Mouse (Mus musculus) heart, adult 9 months (tissue): ENCODE results near the gene Bmp3.

Experiments used
- DNase-seq, 2 experiments: peaks; one replicate each; pipeline ENCODE4 v3.0.0; 2022; ENCODE audit warnings: low spot score in 2 of 2

Bmp3 gene

GRCm38 (mm10) chr5:98854264-98854626 is at the start of gene Bmp3:
Gene Bmp3, plus strand, starts transcription at chr5:98854415.
- no peak for DNase-seq

- no peak for DNase-seq
These were observed 49.5 kb upstream of the Bmp3 start for GRCm38 (mm10) chr5:98804761-98805160.

GRCm38 (mm10) chr5:98806492-98806891 is 47.7 kb upstream of the Bmp3 start:
- no peak for DNase-seq

DNA sequence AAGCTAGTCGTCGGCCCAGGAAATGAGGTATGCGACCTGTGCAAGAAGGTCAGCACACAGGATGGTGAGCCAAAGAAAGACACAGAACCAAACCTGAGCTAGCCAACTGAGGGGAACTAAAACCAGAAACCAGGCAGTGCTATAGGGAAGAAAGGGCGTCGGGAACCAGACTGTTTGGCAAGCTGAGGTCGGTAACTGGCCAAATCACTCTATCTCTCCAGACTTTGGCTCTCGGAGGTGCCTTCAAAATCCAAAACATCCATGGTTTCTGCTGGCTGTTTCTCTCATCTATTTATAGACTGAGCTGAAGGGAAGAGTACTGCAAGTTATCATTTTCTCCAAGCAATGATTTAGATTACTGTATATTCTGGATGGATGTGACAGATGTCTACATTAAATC is 47.2 kb upstream of the Bmp3 start:
- no peak for DNase-seq

DNA sequence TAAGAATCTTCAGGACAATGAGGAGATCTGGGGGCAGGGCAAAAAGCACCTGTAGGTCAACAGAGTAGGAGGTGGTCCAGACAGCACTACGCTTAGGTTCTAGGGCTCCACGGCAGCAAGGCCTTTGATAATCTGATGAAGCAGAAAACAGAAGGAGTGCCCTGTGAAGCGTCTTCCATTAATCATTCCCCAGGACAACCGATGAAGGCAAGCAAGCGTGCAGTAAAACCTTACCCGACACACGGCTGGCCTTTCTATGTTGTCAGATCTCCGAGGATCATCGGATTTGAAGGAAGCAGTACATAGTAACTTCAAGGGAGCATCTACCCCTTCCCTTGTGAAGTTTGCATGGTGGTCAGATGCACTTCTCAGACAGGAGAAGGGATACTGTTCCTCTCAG is 46.3 kb upstream of the Bmp3 start:
- no peak for DNase-seq

DNA sequence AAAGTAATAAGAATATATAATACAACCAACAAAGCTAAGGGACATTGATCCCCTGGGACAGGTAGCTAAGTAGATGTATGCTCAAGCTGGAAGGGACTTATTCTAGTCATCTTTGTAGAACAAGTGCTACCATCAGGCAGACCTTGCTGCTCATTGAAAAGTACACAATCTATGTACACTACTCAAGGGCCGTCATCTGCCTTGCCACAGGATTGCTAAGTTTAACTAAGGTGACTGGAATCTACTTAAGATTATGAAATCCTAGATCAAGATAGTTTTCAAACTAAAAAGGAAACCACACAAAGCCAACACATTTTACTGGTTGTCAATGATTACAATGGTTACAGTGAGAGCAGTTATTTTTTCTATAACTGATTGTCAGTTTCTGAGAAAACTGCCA is 41.8 kb upstream of the Bmp3 start:
- DNase-seq: no peak

- no peak for DNase-seq
These were observed 38.9 kb upstream of the Bmp3 start for GRCm38 (mm10) chr5:98815269-98815668.

DNA sequence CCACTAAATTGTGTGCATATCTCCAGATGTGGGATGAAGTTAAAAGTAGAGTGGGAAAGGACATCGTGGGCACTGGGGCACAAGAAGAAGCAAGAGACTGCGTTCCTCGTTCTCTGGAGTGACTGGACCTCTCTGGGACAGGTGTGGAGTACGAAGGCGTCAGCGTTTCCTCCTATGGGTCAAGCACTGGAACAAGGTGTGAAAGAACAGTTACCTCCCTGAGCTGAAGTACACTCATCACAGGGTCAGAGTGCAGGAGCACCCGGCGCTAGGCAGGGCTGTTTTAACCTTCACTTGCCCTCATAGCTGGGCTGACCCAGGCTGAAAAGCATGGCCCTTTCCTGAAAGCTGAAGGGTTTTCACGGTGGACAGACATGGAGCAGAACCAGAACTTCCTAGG is 20.5 kb upstream of the Bmp3 start:
- DNase-seq: no peak

GRCm38 (mm10) chr5:98834300-98834699 is 19.9 kb upstream of the Bmp3 start:
- no peak for DNase-seq

DNA sequence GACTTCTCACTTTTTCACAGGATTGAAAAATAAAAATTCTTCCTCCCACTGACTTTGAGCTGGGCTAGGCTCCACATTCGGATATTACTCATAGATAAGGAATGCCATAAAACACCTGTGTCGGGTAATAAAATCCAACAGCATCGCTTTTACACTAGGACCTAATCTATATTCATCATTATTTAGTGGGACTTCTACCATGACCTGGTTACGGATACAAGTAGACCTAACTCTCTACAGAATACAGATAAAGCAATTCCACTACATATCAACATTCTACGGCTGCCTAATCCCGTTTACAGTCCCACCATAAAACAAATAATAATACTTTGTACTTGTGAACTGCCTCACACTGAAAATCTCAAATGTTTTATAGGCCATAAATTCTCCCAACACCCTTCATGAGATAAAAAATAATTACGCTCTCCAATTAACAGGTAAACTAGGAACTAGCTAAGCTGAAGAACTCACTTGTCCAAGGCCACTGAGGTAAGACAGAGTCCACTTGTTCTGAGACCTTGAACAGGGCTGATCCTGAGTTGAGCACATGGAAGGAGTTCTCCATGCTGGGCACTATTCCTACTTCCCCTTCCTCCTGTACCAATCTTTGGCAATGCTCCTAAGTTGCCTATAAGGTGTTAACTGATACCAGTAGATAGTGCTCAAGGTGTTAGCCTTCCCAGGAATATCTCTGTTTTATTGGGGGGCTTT is 11.5 kb upstream of the Bmp3 start:
- no peak for DNase-seq

DNA sequence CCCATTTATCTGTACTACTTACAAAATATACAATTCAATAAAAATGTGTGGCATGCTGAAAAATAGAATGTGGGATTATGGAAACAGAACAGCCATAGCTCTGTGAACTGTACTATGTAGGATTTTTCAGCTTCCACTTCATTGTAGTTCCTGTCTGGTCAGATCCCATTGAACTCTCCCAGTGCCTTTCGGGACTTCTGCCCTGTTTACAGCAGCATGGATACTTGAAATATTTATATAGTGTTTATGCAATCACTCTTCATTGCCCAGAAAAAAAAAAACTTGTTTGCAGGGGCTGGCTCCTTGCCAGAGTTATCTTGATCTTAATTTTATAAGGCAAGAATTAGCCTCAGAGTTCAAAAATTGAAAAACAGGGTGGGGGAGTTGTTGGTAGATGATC is 9.6 kb upstream of the Bmp3 start:
- DNase-seq: no peak

DNA sequence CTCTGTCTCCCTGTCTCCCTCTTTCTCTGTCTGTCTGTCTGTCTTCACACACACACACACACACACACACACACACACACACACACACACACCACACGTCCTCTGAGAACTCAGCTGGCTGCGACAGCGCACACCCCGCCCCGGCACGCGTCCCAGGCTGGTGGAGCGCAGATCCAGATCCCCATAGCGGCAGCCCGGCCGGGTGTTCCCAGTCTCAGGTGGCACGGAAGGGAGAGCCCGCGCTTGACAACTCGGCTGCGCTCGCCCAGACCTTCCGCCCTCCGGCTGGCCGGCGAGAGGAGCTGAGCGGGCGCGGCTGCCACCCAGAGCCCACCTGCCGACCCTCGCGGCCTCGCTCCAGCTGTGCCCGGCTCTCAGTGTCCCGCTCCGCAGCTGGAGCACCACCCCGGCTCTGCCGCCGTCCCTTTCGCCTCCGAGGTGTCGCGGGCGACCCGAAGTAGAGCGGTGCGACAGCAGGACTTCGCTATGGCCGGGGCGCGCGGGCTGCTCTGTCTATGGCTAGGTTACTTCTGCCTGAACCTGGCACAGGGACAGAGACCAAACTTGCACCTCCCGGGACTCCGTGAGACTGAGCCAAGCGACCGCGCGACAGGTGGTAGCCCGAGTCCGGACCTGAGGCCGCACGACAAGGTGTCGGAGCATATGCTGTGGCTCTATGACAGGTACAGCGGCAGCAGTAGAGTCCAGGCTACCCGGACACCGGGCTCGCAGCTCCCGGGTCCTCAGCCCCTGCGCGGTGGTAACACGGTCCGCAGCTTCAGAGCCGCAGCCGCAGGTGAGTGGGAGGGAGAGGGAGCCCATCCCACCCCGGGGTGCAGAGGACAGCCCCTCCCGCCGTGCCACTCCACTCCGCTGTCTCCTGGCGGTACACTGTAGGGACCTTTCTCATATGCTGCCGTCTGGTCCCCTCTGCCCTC is 681 bp downstream of the Bmp3 start:
- no peak for DNase-seq

DNA sequence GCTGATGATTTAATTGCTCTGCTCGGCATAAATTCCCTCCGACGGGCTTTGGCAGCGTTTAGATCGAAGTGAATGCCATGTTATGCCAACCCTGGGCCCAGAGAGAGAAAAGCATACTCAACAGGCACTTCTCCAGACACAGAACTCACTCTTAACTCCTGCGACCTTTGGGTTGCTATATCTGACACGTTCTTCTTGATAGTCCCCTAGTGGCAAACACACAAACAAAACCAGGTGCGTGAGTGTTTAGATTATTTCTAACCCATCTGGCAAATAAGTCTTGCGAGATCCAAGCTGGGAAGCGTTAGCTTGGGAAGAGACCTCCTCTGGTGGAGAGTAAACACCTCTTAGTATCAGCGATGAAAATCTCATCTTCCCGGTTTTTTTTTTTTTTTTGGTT is 1.5 kb downstream of the Bmp3 start:
- DNase-seq: no peak

DNA sequence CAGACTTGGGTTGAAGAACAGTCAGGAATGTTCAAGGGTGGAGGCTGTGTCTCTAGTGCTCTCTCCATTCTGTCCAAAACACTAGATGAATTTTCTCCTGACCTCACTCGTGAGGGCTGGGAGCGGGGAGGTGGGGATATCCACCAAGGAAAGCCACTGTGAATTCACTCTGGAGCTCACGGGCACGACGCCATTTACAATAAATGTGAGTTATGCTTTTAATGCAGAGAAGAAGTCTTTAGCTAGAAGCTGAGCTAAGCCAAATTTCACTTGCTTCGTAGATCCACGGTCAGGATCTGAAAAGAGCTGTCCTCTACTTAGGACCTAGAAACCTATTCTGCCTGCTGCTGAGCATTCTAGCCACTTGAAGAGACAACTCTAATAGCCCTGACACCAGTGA is 2.1 kb downstream of the Bmp3 start:
- DNase-seq: no peak

DNA sequence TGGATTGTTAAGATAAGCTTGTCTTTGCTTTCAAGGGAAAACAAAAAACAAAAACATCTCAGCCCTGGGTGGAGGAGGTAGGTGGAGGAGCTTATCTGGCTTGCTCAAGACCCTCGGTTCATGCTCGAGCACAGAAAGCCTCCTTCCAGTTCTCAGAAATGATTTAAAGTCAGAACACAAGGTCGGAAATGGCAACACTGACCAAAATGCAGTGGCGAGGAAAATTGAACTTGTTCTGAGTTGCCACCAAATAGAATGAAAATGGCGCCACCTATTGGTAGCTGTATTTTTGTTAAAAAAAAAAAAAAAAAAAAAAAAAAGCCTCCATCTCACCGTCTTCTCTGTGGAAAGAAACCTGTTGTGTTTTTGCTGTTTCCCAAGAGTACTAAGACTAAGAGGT is 9.7 kb downstream of the Bmp3 start:
- no peak for DNase-seq

DNA sequence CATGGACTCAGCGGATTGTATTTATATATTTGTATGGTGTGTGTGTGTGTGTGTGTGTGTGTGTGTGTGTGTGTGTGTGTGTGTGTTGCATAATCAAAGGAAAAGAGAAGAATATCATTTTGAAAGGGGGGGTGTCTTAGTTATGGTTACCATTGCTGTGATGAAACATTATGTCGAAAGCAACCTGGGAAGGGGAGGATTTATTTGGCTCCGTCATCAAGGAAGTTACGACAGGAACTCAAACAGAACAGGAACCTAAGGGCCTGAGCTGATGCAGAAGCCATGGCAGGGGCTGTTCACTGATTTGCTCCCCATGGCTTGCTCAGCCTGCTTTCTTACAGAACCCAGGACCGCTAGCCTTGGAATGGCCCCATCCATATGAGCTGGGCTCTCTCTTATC is 10.9 kb downstream of the Bmp3 start:
- no peak for DNase-seq

GRCm38 (mm10) chr5:98876056-98876455 is 21.8 kb downstream of the Bmp3 start:
- DNase-seq: no peak

- DNase-seq: no peak
These were observed 24.7 kb downstream of the Bmp3 start for GRCm38 (mm10) chr5:98878891-98879290.

- no peak for DNase-seq
These were observed 27.9 kb downstream of the Bmp3 start for GRCm38 (mm10) chr5:98882096-98882495.

DNA sequence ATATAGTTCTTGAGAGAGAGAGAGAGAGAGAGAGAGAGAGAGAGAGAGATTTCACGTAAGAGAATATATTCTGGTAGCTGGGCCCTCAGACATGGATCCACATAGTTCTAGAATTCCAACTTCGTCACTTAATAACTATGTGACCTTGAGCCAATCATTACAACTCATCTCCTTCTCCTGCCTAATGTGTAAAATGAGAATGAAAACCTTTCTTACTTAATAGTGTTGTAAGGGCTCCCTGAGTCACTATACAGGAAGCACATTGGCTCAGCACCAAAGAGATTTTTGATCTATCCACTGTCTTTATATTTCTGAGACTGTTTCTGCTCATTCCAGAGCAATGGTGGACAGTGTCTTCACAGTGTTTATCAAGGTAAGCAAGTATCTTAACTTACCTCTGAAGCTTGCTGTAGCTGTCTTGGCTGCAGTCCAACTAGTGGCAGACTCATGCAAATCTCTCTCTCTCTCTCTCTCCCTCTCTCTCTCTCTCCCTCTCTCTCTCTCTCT is 36.4 kb downstream of the Bmp3 start:
- no peak for DNase-seq

GRCm38 (mm10) chr5:98894281-98894680 is 40.1 kb downstream of the Bmp3 start:
- DNase-seq: no peak

- DNase-seq: no peak
These were observed 43.7 kb downstream of the Bmp3 start for GRCm38 (mm10) chr5:98897946-98898345.

GRCm38 (mm10) chr5:98900926-98901325 is 46.7 kb downstream of the Bmp3 start:
- no peak for DNase-seq
